Mouse (Mus musculus) lung, adult 2 months (tissue): ENCODE measurements around the gene Pck2.

Source experiments
- CTCF ChIP-seq: fragments of 200-500 bp; IDR thresholded peaks from 2 replicates; pipeline ENCODE4 v1.5.1; 2011; ENCODE audit warnings: mild to moderate bottlenecking, low read length, control low read depth; ENCODE audit not compliant: insufficient read depth
- POLR2A ChIP-seq: fragments of 200-500 bp; IDR thresholded peaks from 2 replicates; pipeline ENCODE4 v1.6.1; 2011; ENCODE audit warnings: low read depth, mild to moderate bottlenecking, control low read depth, low read length, borderline replicate concordance; ENCODE audit errors: extremely low read depth

GRCm38 (mm10) chr14:55550191-55550590 is 10.1 kb downstream of the Pck2 start:
- TF ChIP-seq CTCF, result no peak
- TF ChIP-seq POLR2A, result no peak
